Mouse (Mus musculus) layer of hippocampus, postnatal 10 days (tissue): ENCODE measurements at regions not wholly inside any gene's neighbourhood (a gene's known extent, or its start where the extent isn't known, plus 50 kb on each side); places are given as distances from the start of the nearest gene placed in this dataset.
"Not testable (repeated sequence)": the region's sequence is repeated elsewhere in the genome, so short reads cannot be mapped to it uniquely, and the experiment has no call there.

Experiments
- DNase-seq, 2 experiments: peaks; one replicate each; pipeline ENCODE4 v3.0.0; 2021; ENCODE audit warnings: low spot score in 2 of 2

DNA sequence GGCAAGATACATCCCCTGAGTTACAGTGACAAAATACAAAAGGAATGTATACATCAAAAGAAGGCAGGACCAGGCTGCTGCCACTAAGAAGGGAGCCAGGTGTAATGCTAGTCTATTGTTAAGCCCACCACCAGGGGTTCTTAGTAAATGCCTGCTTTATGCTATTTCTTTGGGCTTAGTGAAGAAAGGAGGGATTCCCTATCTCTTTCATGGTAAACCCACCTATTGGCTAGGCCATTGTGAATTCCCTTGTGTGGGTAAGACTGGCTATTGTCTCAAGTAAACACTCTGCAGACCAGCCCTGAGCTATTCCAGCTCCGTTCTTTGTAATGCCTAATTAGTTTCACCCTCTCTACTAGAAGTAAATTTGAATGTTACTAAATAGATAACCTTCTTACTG lies 716.6 kb upstream of the 1700015G11Rik start:
- not testable (repeated sequence) for DNase-seq

DNA sequence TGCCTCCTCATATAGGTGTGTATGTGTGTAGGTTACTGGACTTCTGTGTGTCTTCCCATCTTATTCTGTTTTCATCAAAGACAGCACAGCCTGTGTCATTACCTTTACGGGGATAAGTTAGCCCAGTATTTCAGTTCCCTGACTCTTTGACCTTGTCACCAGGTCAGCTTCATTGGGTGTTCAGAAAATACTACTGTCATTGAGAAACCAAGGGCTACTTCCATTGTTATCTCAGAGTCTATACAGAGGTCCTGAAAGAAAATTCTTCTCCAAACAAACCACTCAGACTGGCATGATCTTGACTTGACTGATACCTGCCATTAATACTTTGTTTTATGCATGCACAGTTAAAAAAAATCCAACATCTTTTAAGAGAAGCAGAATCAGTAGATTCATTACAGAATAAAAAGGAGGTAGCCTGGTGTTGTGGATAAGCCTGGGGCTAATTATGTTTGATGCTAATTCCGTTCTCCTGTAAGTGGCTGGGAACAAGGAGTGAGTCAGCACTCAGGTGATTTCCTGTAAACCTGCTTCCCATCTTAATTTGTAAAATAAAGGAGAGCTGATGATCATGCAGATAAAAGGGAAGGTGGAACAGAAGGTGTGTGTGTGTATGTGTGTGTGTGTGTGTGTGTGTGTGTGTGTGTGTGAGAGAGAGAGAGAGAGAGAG lies 710.8 kb upstream of the 1700015G11Rik start:
- DNase-seq, result no peak

DNA sequence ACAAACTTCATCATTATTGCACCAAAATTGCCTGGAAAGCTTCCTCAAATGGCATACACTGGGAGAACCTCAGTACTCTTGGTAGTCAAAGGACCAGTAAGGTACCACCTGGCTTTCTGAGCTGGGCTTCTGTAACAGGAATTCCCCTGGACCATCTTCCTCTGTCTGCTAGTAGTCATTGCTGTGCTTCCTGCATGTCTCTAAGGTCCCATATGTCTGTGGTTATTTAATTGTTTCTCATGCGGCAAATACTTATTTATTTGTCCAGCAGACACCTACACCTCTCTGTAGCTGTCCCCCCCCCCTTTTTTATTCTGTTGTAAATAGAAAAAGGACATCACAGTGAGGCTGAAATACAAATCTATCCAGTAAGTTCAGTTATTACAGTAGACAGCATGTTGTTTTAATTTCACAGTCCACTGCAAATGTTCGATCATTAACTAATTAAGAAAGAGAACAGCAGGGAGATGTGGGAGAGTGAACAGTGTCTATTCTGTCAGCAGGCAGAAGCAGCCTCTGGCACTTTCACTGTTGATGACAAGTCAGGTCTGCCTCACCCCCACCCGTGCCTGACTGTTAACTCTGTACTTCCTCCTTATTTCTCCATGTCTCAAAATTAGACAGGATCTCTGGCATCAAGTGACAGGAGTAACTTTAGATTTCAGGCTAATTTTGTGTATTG lies 687.1 kb upstream of the 1700015G11Rik start:
- DNase-seq, result peak; percentile 12 to 16

- DNase-seq, result no peak
Observed at GRCm38 (mm10) chr7:52668341-52668740, 652.8 kb upstream of the 1700015G11Rik start.
